In the genomic region with DNA sequence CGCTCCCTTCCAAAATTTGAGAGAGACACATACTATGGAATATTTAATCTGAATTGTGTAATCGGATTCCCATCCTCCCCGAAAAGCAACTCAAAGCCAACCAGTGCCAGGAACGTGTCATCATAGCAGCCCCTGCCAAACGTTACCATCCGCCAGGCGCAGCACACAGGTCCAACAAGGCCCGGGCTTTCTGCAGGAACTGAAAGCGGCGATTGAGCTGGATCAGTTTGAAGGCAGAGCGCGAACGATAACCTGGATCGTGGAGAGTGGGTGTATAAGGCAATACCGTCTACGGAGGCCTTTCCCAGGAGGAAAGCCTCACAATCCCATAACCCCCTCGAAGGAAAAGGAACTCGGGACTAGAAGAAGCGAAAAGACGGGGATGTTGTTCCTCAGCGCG, we compare ENCODE assay signal across 8 mouse cellular contexts. TPM values are rescaled to one million over a fixed set of nuclear protein-coding genes. Genes with fewer than 3 reads are reported as not detected.
DNase-seq lines count a peak whose midpoint lies in the region; ATAC-seq and TF ChIP-seq lines count a peak whose summit lies in the region.

No protein-coding gene starts in this region.

- DNase-seq in heart, adult 18-20 months: no peak
- DNase-seq in forebrain, embryonic 11.5 days (ENCODE audit: low spot score): no peak
- no peak for DNase-seq in liver, embryonic 11.5 days (ENCODE audit: low spot score)
- DNase-seq in embryo, embryonic 10.5 days (ENCODE audit: low spot score): no peak
- DNase-seq in left cerebral cortex, adult 18-20 months (ENCODE audit: low spot score in 2 of 2): no peak

- 2% methylated on average over 22 of the region's 22 CpGs for WGBS in heart, embryonic 11.5 days (ENCODE audit: insufficient replicate concordance)
- WGBS in forebrain, embryonic 11.5 days: 4% methylated on average over 22 of the region's 22 CpGs
- 2% methylated on average over 22 of the region's 22 CpGs for WGBS in liver, embryonic 11.5 days
- 2% methylated on average over 22 of the region's 22 CpGs for WGBS in stomach, embryonic 16.5 days

- peak overlapping the region; percentile 77 for H3K4me3 ChIP-seq in heart, embryonic 11.5 days (ENCODE audit: low read depth, low read length)
- H3K4me3 ChIP-seq in ES-Bruce4 (ENCODE audit: low read depth, low read length): peak overlapping the region; percentile 91
- H3K4me3 ChIP-seq in forebrain, embryonic 11.5 days (ENCODE audit: low read depth, low read length): peak overlapping the region; percentile 78
- peak overlapping the region; percentile 92 for H3K4me3 ChIP-seq in liver, embryonic 11.5 days (ENCODE audit: low read depth, low read length)
- peak overlapping the region; percentile 73 for H3K4me3 ChIP-seq in stomach, embryonic 16.5 days (replicated peaks; ENCODE audit: low read length)

- no peak for TF ChIP-seq POLR2A in ES-Bruce4 (IDR thresholded peaks at IDR 0.05; ENCODE audit: insufficient read depth, low read length)

- peak overlapping the region; percentile 91 for H3K4me2 ChIP-seq in heart, embryonic 11.5 days
- peak overlapping the region; percentile 72 for H3K4me2 ChIP-seq in forebrain, embryonic 11.5 days (ENCODE audit: low read depth, low read length, severe bottlenecking)
- H3K4me2 ChIP-seq in liver, embryonic 11.5 days: peak overlapping the region; percentile 93
- H3K4me2 ChIP-seq in stomach, embryonic 16.5 days (ENCODE audit: low read depth, low read length): peak overlapping the region; percentile 90

- no peak for ATAC-seq in heart, embryonic 11.5 days (replicated peaks; ENCODE audit: insufficient number of reproducible peaks, low FRiP score, low TSS enrichment)
- no peak for ATAC-seq in forebrain, embryonic 11.5 days (replicated peaks; ENCODE audit: low FRiP score)
- ATAC-seq in liver, embryonic 11.5 days (replicated peaks; ENCODE audit: low FRiP score): no peak
- ATAC-seq in stomach, embryonic 16.5 days (ENCODE audit: insufficient read depth, low FRiP score): no peak

- no peaks in the 10 kb centered on the region for H3K27me3 ChIP-seq in heart, embryonic 11.5 days (ENCODE audit: control insufficient read depth, insufficient read depth, low read length)
- H3K27me3 ChIP-seq in ES-Bruce4 (ENCODE audit: control insufficient read depth, insufficient read depth, low read length, poor library complexity, severe bottlenecking): no peaks in the 10 kb centered on the region
- H3K27me3 ChIP-seq in forebrain, embryonic 11.5 days (ENCODE audit: control insufficient read depth, insufficient read depth, low read length): no peaks in the 10 kb centered on the region
- H3K27me3 ChIP-seq in liver, embryonic 11.5 days (replicated peaks; ENCODE audit: control insufficient read depth, insufficient read depth, low read length): no peaks in the 10 kb centered on the region
- no peaks in the 10 kb centered on the region for H3K27me3 ChIP-seq in stomach, embryonic 16.5 days (ENCODE audit: control insufficient read depth, insufficient read depth, low read length)

- H3K36me3 ChIP-seq in heart, embryonic 11.5 days (ENCODE audit: control insufficient read depth, insufficient read depth, low read length): peaks cover 38% of the 10 kb centered on the region
- H3K36me3 ChIP-seq in ES-Bruce4 (ENCODE audit: control insufficient read depth, insufficient read depth, low read length, poor library complexity, severe bottlenecking): peaks cover 55% of the 10 kb centered on the region
- peaks cover 4% of the 10 kb centered on the region; the same call in 1 of the 2 replicates for H3K36me3 ChIP-seq in forebrain, embryonic 11.5 days (ENCODE audit: control insufficient read depth, insufficient read depth, low read length)
- H3K36me3 ChIP-seq in liver, embryonic 11.5 days (ENCODE audit: control insufficient read depth, insufficient read depth, low read length): peaks cover 47% of the 10 kb centered on the region
- H3K36me3 ChIP-seq in stomach, embryonic 16.5 days (ENCODE audit: control insufficient read depth, insufficient read depth, low read length): peaks cover 16% of the 10 kb centered on the region; the same call in 1 of the 2 replicates

- H3K4me1 ChIP-seq in heart, embryonic 11.5 days (ENCODE audit: control insufficient read depth, insufficient read depth, low read length): peaks cover 18% of the 10 kb centered on the region
- no peaks in the 10 kb centered on the region for H3K4me1 ChIP-seq in ES-Bruce4 (ENCODE audit: control insufficient read depth, insufficient read depth, low read length)
- H3K4me1 ChIP-seq in forebrain, embryonic 11.5 days (replicated peaks; ENCODE audit: control insufficient read depth, insufficient read depth, low read length): peaks cover 13% of the 10 kb centered on the region
- peaks cover 14% of the 10 kb centered on the region for H3K4me1 ChIP-seq in liver, embryonic 11.5 days (replicated peaks; ENCODE audit: control insufficient read depth, insufficient read depth, low read length)
- peaks cover 21% of the 10 kb centered on the region for H3K4me1 ChIP-seq in stomach, embryonic 16.5 days (ENCODE audit: control insufficient read depth, insufficient read depth, low read length)

- no peak for TF ChIP-seq EP300 in ES-Bruce4 (IDR thresholded peaks at IDR 0.05; ENCODE audit: insufficient read depth, low read depth, low read length)

- TF ChIP-seq CTCF in ES-Bruce4 (IDR thresholded peaks at IDR 0.05; ENCODE audit: low read depth, low read length): no peak

- peak overlapping the region; percentile 89 for H3K9ac ChIP-seq in heart, embryonic 11.5 days (ENCODE audit: low read depth, low read length)
- H3K9ac ChIP-seq in ES-Bruce4 (ENCODE audit: low read depth, poor library complexity, severe bottlenecking): peak overlapping the region; percentile 78
- H3K9ac ChIP-seq in forebrain, embryonic 11.5 days (ENCODE audit: low read length): peak overlapping the region; percentile 86
- peak overlapping the region; percentile 90 for H3K9ac ChIP-seq in liver, embryonic 11.5 days (ENCODE audit: low read depth, low read length)
- H3K9ac ChIP-seq in stomach, embryonic 16.5 days (ENCODE audit: low read length): peak overlapping the region; percentile 88

- no peak overlapping the region for H3K27ac ChIP-seq in heart, embryonic 11.5 days (ENCODE audit: low read depth, low read length)
- peak overlapping the region; percentile 15; the same call in 1 of the 2 replicates for H3K27ac ChIP-seq in ES-Bruce4 (ENCODE audit: insufficient read depth, low read length)
- H3K27ac ChIP-seq in forebrain, embryonic 11.5 days (ENCODE audit: low read depth, low read length): no peak overlapping the region
- H3K27ac ChIP-seq in liver, embryonic 11.5 days (ENCODE audit: low read depth, low read length): 0 out of 2 replicates have a peak overlapping the region, but pooled peaks have one; percentile 43
- H3K27ac ChIP-seq in stomach, embryonic 16.5 days (ENCODE audit: low read length): peak overlapping the region; percentile 55

- no peaks in the 10 kb centered on the region for H3K9me3 ChIP-seq in heart, embryonic 11.5 days (replicated peaks; ENCODE audit: control insufficient read depth, low read length)
- H3K9me3 ChIP-seq in ES-Bruce4 (replicated peaks; ENCODE audit: control insufficient read depth, insufficient read depth, low read length, poor library complexity, severe bottlenecking): no peaks in the 10 kb centered on the region
- H3K9me3 ChIP-seq in forebrain, embryonic 11.5 days (ENCODE audit: control insufficient read depth, low read length): no peaks in the 10 kb centered on the region
- no peaks in the 10 kb centered on the region for H3K9me3 ChIP-seq in liver, embryonic 11.5 days (ENCODE audit: control insufficient read depth, low read length)
- H3K9me3 ChIP-seq in stomach, embryonic 16.5 days (replicated peaks; ENCODE audit: control insufficient read depth, low read length): no peaks in the 10 kb centered on the region

RNA-seq across cellular contexts. Expression of a gene that starts 0.7 kb away (rescaled TPM):
- polyA plus RNA-seq in heart, embryonic 11.5 days (2014; fragmentation: Nextera tagmentation; extraction: Ambion mirVana): 45.2 and 46.7 TPM in 2 replicates
- 10 to 100 TPM; 19.5 to 23.2 TPM for total RNA-seq in heart, adult 18-20 months (2021)
- polyA plus RNA-seq in ES-Bruce4 (2011; ENCODE audit: insufficient read depth, insufficient read length, low read depth, missing spikeins): 139 and 156 TPM in 2 replicates
- polyA plus RNA-seq in forebrain, embryonic 11.5 days (2014; fragmentation: Nextera tagmentation; extraction: Ambion mirVana): 70.1 and 71.1 TPM in 2 replicates
- polyA plus RNA-seq in liver, embryonic 11.5 days (2014; fragmentation: Nextera tagmentation; extraction: Ambion mirVana): 110 and 117 TPM in 2 replicates
- 46.4 and 50.9 TPM in 2 replicates for polyA plus RNA-seq in stomach, embryonic 16.5 days (2015; fragmentation: Nextera tagmentation; extraction: Ambion mirVana)
- total RNA-seq in left cerebral cortex, adult 18-20 months (2021): 10 to 100 TPM; 25.9 to 26.9 TPM

RNA-seq across cellular contexts. Expression of a gene that starts 0.8 kb away (rescaled TPM):
- polyA plus RNA-seq in heart, embryonic 11.5 days (2014; fragmentation: Nextera tagmentation; extraction: Ambion mirVana): 280 and 294 TPM in 2 replicates
- 100 to 1,000 TPM; 109 TPM for total RNA-seq in heart, adult 18-20 months (2021)
- polyA plus RNA-seq in ES-Bruce4 (2011; ENCODE audit: insufficient read depth, insufficient read length, low read depth, missing spikeins): 170 and 188 TPM in 2 replicates
- 368 and 384 TPM in 2 replicates for polyA plus RNA-seq in forebrain, embryonic 11.5 days (2014; fragmentation: Nextera tagmentation; extraction: Ambion mirVana)
- polyA plus RNA-seq in liver, embryonic 11.5 days (2014; fragmentation: Nextera tagmentation; extraction: Ambion mirVana): 304 and 310 TPM in 2 replicates
- 257 and 260 TPM in 2 replicates for polyA plus RNA-seq in stomach, embryonic 16.5 days (2015; fragmentation: Nextera tagmentation; extraction: Ambion mirVana)
- 100 to 1,000 TPM; 211 to 215 TPM for total RNA-seq in left cerebral cortex, adult 18-20 months (2021)

RNA-seq across cellular contexts. Expression of a gene that starts 17.6 kb away (rescaled TPM):
- polyA plus RNA-seq in heart, embryonic 11.5 days (2014; fragmentation: Nextera tagmentation; extraction: Ambion mirVana): 22.4 and 25.9 TPM in 2 replicates
- 10 to 100 TPM; 12.3 to 19.0 TPM for total RNA-seq in heart, adult 18-20 months (2021)
- polyA plus RNA-seq in ES-Bruce4 (2011; ENCODE audit: insufficient read depth, insufficient read length, low read depth, missing spikeins): 75.6 and 78.1 TPM in 2 replicates
- 27.2 and 27.7 TPM in 2 replicates for polyA plus RNA-seq in forebrain, embryonic 11.5 days (2014; fragmentation: Nextera tagmentation; extraction: Ambion mirVana)
- 60.3 and 62.9 TPM in 2 replicates for polyA plus RNA-seq in liver, embryonic 11.5 days (2014; fragmentation: Nextera tagmentation; extraction: Ambion mirVana)
- 53.8 and 58.1 TPM in 2 replicates for polyA plus RNA-seq in stomach, embryonic 16.5 days (2015; fragmentation: Nextera tagmentation; extraction: Ambion mirVana)
- total RNA-seq in left cerebral cortex, adult 18-20 months (2021): 10 to 100 TPM; 16.6 to 16.9 TPM

RNA-seq across cellular contexts. Expression of a gene that starts 21.3 kb away (rescaled TPM):
- polyA plus RNA-seq in heart, embryonic 11.5 days (2014; fragmentation: Nextera tagmentation; extraction: Ambion mirVana): 0.13 and 0.15 TPM in 2 replicates
- total RNA-seq in heart, adult 18-20 months (2021): not detected
- 0.44 and 0.45 TPM in 2 replicates for polyA plus RNA-seq in ES-Bruce4 (2011; ENCODE audit: insufficient read depth, insufficient read length, low read depth, missing spikeins)
- polyA plus RNA-seq in forebrain, embryonic 11.5 days (2014; fragmentation: Nextera tagmentation; extraction: Ambion mirVana): 0.15 and 0.29 TPM in 2 replicates
- 0.66 and 1.2 TPM in 2 replicates for polyA plus RNA-seq in liver, embryonic 11.5 days (2014; fragmentation: Nextera tagmentation; extraction: Ambion mirVana)
- 0.21 TPM in 2 replicates for polyA plus RNA-seq in stomach, embryonic 16.5 days (2015; fragmentation: Nextera tagmentation; extraction: Ambion mirVana)
- total RNA-seq in left cerebral cortex, adult 18-20 months (2021): under 1 TPM in 1 of 2 experiments, not detected in 1; 0.12 TPM

RNA-seq across cellular contexts. Expression of a gene that starts 38.4 kb away (rescaled TPM):
- 45.3 and 58.3 TPM in 2 replicates for polyA plus RNA-seq in heart, embryonic 11.5 days (2014; fragmentation: Nextera tagmentation; extraction: Ambion mirVana)
- total RNA-seq in heart, adult 18-20 months (2021): 10 to 100 TPM; 24.1 to 26.7 TPM
- 73.2 and 75.4 TPM in 2 replicates for polyA plus RNA-seq in ES-Bruce4 (2011; ENCODE audit: insufficient read depth, insufficient read length, low read depth, missing spikeins)
- polyA plus RNA-seq in forebrain, embryonic 11.5 days (2014; fragmentation: Nextera tagmentation; extraction: Ambion mirVana): 109 and 111 TPM in 2 replicates
- polyA plus RNA-seq in liver, embryonic 11.5 days (2014; fragmentation: Nextera tagmentation; extraction: Ambion mirVana): 63.3 and 68.2 TPM in 2 replicates
- polyA plus RNA-seq in stomach, embryonic 16.5 days (2015; fragmentation: Nextera tagmentation; extraction: Ambion mirVana): 69.6 and 70.0 TPM in 2 replicates
- 10 to 100 TPM; 64.4 to 68.0 TPM for total RNA-seq in left cerebral cortex, adult 18-20 months (2021)

Comparison
In these comparisons a context has a peak if more than half of its experiments do, and no peak if none do; other contexts are left out.
1. H3K27ac ChIP-seq: peak in ES-Bruce4 (single experiment), liver, embryonic 11.5 days (single experiment) and stomach, embryonic 16.5 days (single experiment); none in heart, embryonic 11.5 days (single experiment) and forebrain, embryonic 11.5 days (single experiment).
2. Peak in every context shown above with its lines, with median percentiles within 50 percentile points of each other: H3K4me2 ChIP-seq, H3K4me3 ChIP-seq and H3K9ac ChIP-seq.